Mouse (Mus musculus) heart, embryonic 16.5 days (tissue): ENCODE results near the gene Wtip. TPM values are rescaled to one million over a fixed set of nuclear protein-coding genes. Genes with fewer than 3 reads are reported as not detected.
A peak's percentile ranks its signal among the peaks of the same experiment; 100 is the strongest.
"Not testable (repeated sequence)": the region's sequence is repeated elsewhere in the genome, so short reads cannot be mapped to it uniquely, and the experiment has no call there.

Experiments
- ATAC-seq: fragments of 200-750 bp; cut with Nextera tagmentation; replicated peaks from 2 replicates; pipeline ENCODE4 v1.8.0; 2017; ENCODE audit warnings: moderate number of reproducible peaks; ENCODE audit not compliant: insufficient read depth, low FRiP score; ENCODE audit errors: extremely low read depth
- H3K27ac ChIP-seq: fragments of 300-500 bp; sonication (generic); 2 replicates; pipeline ENCODE4 v1.5.1; 2014; ENCODE audit warnings: mild to moderate bottlenecking, low read length, control low read depth, moderate library complexity
- H3K27me3 ChIP-seq: fragments of 300-500 bp; sonication (generic); 2 replicates; pipeline ENCODE4 v1.6.1; 2014; ENCODE audit warnings: low read length, mixed read lengths; ENCODE audit not compliant: control insufficient read depth, insufficient read depth
- H3K36me3 ChIP-seq: fragments of 300-500 bp; sonication (generic); 2 replicates; pipeline ENCODE4 v1.6.1; 2014; ENCODE audit not compliant: control insufficient read depth, insufficient read depth
- H3K4me1 ChIP-seq: fragments of 300-500 bp; sonication (generic); 2 replicates; pipeline ENCODE4 v1.6.1; 2014; ENCODE audit warnings: low read length, mixed read lengths; ENCODE audit not compliant: control insufficient read depth, insufficient read depth
- H3K4me2 ChIP-seq: fragments of 300-500 bp; sonication (generic); 2 replicates; pipeline ENCODE4 v1.6.1; 2014; ENCODE audit warnings: low read depth, mild to moderate bottlenecking, control low read depth, low read length
- H3K4me3 ChIP-seq: fragments of 300-500 bp; sonication (generic); 2 replicates; pipeline ENCODE4 v1.5.1; 2014; ENCODE audit warnings: mild to moderate bottlenecking, control low read depth, low read length
- H3K9ac ChIP-seq: fragments of 300-500 bp; sonication (generic); 2 replicates; pipeline ENCODE4 v1.6.1; 2014; ENCODE audit warnings: low read length, control low read depth
- H3K9me3 ChIP-seq: fragments of 300-500 bp; sonication (generic); replicated peaks from 2 replicates; pipeline ENCODE4 v1.6.1; 2016; ENCODE audit warnings: low read length; ENCODE audit not compliant: control insufficient read depth
- WGBS: fragments of 180-500 bp; shearing (Covaris S2); extraction: QIAGEN DNeasy Blood & Tissue Kit; methylation state at CpG from one replicate; pipeline ENCODE4 v1.1.7; 2014; 5-methylcytosine and 5-hydroxymethylcytosine counted together
- polyA plus RNA-seq: library from polyadenylated mRNA; unstranded; fragments of >200 nt; fragmentation: Nextera tagmentation; extraction: Ambion mirVana; gene quantifications from 2 replicates; pipeline ENCODE4 v1.2.1, GENCODE M21; 2015

Wtip gene
- polyA plus RNA-seq: 3.6 and 3.9 TPM in 2 replicates

DNA sequence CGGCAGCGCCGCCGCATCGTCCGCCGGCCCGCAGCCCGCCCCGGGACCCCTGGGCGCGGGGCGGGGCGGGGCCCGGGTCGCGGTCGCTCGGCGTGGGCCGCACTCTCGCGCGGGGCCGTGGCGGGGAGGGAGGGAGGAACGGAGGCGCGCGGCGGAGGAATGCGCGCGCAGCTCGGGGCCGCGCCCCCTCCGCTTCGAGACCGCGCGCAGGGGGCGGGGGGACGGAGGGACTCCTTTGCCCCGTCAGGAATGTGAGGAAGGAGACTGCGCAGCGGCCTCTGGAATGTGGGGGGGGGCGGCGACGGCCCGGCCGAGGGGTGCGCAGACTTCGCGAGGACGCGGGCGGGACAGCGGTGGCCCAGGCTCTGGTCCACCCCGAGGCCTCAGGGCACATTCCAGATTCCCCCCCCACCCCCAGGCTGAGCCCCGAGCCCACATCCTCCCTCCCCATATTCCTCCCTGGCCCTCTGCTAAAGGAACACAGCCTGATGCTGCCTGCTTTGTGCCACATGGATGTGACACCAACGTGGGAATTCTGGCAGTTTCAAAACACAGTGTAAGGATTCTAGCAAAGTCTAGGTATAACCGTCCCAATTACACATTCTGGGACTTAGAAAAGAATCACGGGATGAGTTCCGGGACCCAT is at the start of gene Wtip:
Gene Wtip (minus strand): TSS at position 152 of the 646 bp plus-strand sequence.
- Histone ChIP-seq H3K27ac (peak within 1 kb of the TSS; percentile 56), H3K9ac (peak within 1 kb of the TSS; percentile 91), H3K36me3 (no peaks in the 10 kb centered on the region), H3K4me2 (peak within 1 kb of the TSS; percentile 63), H3K4me3 (peak within 1 kb of the TSS; percentile 83), H3K4me1 (peaks cover 17% of the 10 kb centered on the region), H3K9me3 (no peaks in the 10 kb centered on the region), H3K27me3 (no peaks in the 10 kb centered on the region)
- WGBS: 1% methylated on average over 40 of the region's 65 CpGs
- ATAC-seq: peak; percentile 94

DNA sequence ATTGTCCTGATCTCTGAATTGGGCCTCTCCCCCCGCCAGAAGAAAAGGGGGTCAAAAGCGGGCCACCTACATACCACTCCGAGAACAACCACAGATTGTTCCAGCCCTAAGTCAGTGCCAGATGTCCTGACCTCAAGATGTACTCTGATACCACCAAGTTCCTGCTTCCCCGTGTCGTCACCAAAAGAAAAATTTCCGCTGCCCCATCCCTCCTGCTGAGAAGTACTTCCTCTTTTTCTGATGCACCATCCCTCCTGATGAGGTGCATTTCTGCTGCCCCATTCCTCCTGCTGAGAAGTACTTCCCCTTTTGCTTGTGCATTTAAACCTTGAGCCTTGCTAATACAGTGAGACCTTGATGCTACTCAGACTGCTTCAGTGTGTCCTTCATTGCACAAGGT is 43.2 kb upstream of the Wtip start:
- H3K9me3 ChIP-seq, H3K4me2 ChIP-seq, ATAC-seq, H3K4me3 ChIP-seq, H3K4me1 ChIP-seq, H3K27ac ChIP-seq, H3K36me3 ChIP-seq, H3K9ac ChIP-seq, H3K27me3 ChIP-seq: not testable (repeated sequence)
- 82% methylated on average over 6 of the region's 6 CpGs for WGBS

DNA sequence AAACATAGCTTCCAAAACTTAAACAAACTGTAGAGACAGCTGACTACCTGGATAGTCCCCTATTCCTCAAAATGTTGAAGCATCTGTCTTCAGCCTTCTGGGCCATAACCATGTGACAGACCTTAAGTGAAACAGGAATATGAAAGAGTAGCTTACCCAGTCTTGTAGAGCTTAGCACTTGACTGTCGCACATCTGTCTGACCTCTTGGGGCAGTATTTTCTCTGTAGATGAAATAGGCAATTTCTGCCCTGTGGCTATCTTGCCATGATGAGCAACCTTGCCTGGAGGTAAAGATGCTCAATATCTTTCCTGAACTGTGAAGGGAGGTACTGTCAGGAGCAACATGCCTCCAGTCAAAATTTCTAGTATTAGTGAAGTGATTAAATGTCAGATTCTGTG is 39.2 kb upstream of the Wtip start:
- Histone ChIP-seq H3K9me3 (no peaks in the 10 kb centered on the region), H3K4me1 (peaks cover 4% of the 10 kb centered on the region), H3K4me3 (no peak overlapping the region), H3K9ac (no peak overlapping the region), H3K27ac (no peak overlapping the region), H3K27me3 (no peaks in the 10 kb centered on the region), H3K36me3 (no peaks in the 10 kb centered on the region), H3K4me2 (no peak overlapping the region)
- no peak for ATAC-seq
- 71% methylated on average over 1 of the region's 1 CpGs for WGBS

DNA sequence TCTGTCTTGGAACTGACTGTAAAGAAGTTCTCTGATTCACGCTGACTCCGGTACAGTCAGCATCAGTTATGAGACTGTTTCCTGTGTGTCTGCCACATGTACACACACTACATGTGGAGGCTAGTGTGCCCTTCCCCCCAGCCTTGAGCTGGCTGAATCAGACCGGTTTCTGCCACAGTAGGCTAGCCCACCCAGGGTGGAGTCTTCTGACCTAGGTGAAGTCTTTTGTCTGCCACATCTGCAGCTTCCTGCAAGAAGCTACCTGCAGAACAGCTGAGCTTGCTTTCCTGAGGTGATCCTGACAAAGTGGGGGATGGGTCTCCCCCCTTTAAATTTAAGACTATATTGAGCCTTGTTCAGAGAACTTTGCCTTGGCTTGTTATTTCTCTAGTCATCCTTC is 36.4 kb upstream of the Wtip start, which contains the start of gene Uba2:
Gene Uba2 (minus strand): TSS at position 146 of the 400 bp plus-strand sequence.
- H3K27me3 ChIP-seq: no peaks in the 10 kb centered on the region
- no peaks in the 10 kb centered on the region for H3K9me3 ChIP-seq
- WGBS: 75% methylated on average over 3 of the region's 3 CpGs
- H3K4me3 ChIP-seq: peak within 1 kb of the TSS; percentile 98
- peaks cover 6% of the 10 kb centered on the region for H3K36me3 ChIP-seq
- ATAC-seq: no peak
- peaks cover 7% of the 10 kb centered on the region for H3K4me1 ChIP-seq
- peak within 1 kb of the TSS; percentile 92 for H3K27ac ChIP-seq
- H3K4me2 ChIP-seq: peak within 1 kb of the TSS; percentile 87
- peak within 1 kb of the TSS; percentile 98 for H3K9ac ChIP-seq

DNA sequence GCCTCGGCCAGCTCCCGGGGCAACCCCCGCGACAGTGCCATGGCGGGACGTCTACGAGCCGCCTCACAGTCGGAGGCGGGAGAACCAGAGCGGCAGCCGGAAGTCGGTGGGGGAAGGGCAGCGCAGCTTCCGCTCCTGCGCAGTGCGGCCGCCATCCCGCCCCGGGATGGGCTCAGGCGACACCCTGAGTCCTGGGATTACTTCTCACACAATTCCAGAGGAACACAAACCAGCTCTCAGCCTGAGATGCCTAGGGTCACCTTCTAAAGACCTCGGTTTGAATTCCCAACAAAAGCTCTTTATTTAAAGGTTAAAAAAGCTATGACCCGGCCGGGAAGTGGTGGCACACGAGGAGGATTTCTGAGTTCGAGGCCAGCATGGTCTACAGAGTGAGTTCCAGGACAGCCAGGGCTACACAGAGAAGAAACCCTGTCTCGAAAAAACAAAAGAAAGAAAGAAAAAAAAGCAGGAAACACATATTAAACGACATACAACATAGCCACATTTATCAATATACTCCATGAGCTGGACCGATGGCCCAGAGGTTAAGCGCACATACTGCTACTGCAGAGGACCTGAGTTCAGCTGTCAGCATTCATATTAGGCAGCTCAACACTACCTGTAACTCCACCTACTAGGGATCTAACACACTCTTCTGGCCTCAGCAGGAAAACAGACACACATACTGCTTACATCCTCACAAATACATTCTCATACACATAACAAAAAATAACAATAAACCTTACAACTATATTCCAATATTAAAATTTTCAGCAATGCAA is 35.6 kb upstream of the Wtip start:
- ATAC-seq: peak; percentile 94
- peak overlapping the region; percentile 87 for H3K4me2 ChIP-seq
- H3K4me3 ChIP-seq: peak overlapping the region; percentile 98
- no peaks in the 10 kb centered on the region for H3K27me3 ChIP-seq
- H3K9me3 ChIP-seq: no peaks in the 10 kb centered on the region
- H3K9ac ChIP-seq: peak overlapping the region; percentile 98
- WGBS: 9% methylated on average over 30 of the region's 30 CpGs
- peaks cover 9% of the 10 kb centered on the region for H3K36me3 ChIP-seq
- H3K4me1 ChIP-seq: peaks cover 7% of the 10 kb centered on the region
- H3K27ac ChIP-seq: peak overlapping the region; percentile 92

DNA sequence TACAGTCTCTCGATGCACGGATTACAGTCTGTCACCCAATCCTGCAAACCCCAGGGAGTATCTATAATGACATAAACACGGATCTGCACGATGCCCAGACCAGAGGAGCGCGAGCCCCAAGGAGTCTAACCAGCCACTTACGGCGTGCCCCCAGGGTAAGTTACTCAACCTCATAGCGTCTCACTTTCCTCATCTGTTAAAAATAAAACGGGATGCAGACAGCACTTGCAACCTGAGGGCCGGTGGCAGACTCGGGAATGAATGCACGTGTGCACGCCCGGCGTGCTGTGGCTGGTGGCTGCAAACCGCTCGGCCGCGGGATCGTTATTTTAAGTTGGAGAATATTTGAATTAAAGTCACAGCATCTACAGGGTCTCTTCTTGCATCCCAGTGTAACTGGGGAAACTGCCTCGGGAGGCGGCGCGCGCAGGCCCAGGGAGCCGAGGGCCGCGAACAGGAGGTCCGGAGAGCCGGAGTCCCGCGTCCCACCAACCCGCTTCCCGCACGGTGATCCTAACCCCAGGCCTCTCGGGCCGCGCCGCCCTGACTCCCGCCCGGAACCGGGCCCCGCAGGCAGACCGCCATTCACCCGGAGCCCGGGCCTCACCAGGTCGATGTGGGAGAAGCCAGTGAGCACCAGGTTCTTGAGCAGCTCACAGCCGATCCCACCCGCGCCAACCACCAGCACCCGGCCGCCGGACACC is 34.9 kb upstream of the Wtip start:
- Histone ChIP-seq H3K9ac (peak overlapping the region; percentile 98), H3K4me1 (peaks cover 7% of the 10 kb centered on the region), H3K27me3 (no peaks in the 10 kb centered on the region), H3K9me3 (no peaks in the 10 kb centered on the region), H3K36me3 (peaks cover 16% of the 10 kb centered on the region), H3K4me3 (peak overlapping the region; percentile 98), H3K4me2 (peak overlapping the region; percentile 87), H3K27ac (peak overlapping the region; percentile 92)
- ATAC-seq: peak; percentile 66
- WGBS: under 1% methylated on average over 54 of the region's 54 CpGs

DNA sequence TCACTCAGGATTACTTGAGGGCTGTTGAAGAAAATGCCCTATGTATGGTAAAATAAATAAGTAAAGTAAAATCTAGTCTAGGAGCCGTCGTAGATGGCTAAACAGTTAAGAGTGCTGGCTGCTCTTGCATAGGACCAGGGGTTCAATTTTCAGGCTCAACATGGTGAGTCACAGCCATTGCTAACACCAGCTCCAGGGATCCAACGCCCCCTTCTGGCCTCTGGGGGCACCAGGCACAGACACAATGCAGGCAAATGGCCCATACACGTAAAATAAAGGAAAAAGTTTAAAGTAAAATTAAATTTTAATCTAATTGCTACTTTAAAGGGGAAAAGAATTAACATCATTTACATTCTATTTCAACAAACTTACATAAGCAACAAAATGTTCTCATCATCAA is 33.8 kb upstream of the Wtip start:
- H3K27me3 ChIP-seq: no peaks in the 10 kb centered on the region
- WGBS: 50% methylated on average over 4 of the region's 4 CpGs
- H3K9me3 ChIP-seq: no peaks in the 10 kb centered on the region
- no peak overlapping the region for H3K4me2 ChIP-seq
- H3K27ac ChIP-seq: no peak overlapping the region
- no peak overlapping the region for H3K4me3 ChIP-seq
- peaks cover 7% of the 10 kb centered on the region for H3K4me1 ChIP-seq
- H3K9ac ChIP-seq: no peak overlapping the region
- ATAC-seq: no peak
- H3K36me3 ChIP-seq: peaks cover 27% of the 10 kb centered on the region

DNA sequence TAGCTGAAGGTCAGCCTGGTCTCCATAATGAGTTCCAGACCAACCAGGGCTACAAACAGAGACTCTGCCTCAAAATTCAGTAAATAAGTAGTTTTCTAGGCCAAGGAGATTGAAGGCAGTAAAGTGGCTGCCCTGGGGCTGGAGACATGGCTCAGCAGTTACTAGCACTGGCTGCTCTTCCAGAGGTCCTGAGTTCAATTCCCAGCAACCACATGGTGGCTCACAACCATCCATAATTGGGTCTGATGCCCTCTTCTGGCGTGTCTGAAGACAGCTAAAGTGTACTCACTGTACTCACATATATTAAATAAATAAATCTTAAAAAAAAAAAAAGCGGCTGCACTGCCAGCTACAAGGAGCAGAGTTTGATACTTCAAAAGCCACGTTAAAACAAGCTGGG is 32.9 kb upstream of the Wtip start:
- Histone ChIP-seq H3K4me3 (no peak overlapping the region), H3K27ac (no peak overlapping the region), H3K4me2 (no peak overlapping the region), H3K27me3 (no peaks in the 10 kb centered on the region), H3K9ac (no peak overlapping the region), H3K9me3 (no peaks in the 10 kb centered on the region), H3K4me1 (peaks cover 7% of the 10 kb centered on the region), H3K36me3 (peaks cover 35% of the 10 kb centered on the region)
- no peak for ATAC-seq
- WGBS: 83% methylated on average over 3 of the region's 3 CpGs

DNA sequence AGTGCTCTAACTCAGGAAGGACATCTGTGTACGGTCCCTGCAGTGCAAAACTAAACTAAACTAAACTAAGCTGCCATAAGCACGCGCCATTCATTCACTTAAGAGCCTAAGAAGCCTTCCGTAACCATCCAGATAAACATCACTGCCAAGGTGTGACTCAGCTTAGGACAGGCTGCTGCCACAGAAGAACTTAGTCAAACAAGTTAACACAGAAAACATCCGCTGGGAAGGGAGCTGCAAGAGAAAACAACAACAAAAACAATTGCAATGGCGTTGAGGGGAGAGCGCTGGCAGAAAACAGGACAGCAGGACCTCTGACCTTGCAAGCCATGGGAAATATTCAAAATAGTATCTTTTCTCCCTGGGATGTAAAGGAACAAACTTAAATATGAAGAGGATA is 31.6 kb upstream of the Wtip start:
- no peak overlapping the region for H3K4me3 ChIP-seq
- no peaks in the 10 kb centered on the region for H3K9me3 ChIP-seq
- H3K27ac ChIP-seq: no peak overlapping the region
- ATAC-seq: no peak
- peaks cover 47% of the 10 kb centered on the region for H3K36me3 ChIP-seq
- H3K4me1 ChIP-seq: peaks cover 7% of the 10 kb centered on the region
- H3K9ac ChIP-seq: no peak overlapping the region
- H3K4me2 ChIP-seq: no peak overlapping the region
- 90% methylated on average over 7 of the region's 7 CpGs for WGBS
- H3K27me3 ChIP-seq: no peaks in the 10 kb centered on the region
